Mouse (Mus musculus): Measurements from ENCODE around the gene Dnajb2. TPM values are rescaled to one million over a fixed set of nuclear protein-coding genes. Genes with fewer than 3 reads are reported as not detected.

The Dnajb2 gene
- polyA plus RNA-seq, 2 experiments = 22.4 to 41.9 TPM

GRCm38 (mm10) chr1:75219078-75219477 is 17.1 kb upstream of the Dnajb2 start:
- H3K27ac ChIP-seq (replicated peaks; ENCODE audit: low read depth, low read length) = no peak overlapping the region
- peaks cover 32% of the 10 kb centered on the region for H3K27me3 ChIP-seq (ENCODE audit: control insufficient read depth, insufficient read depth, low read length)
- peak; percentile 72 for DNase-seq (ENCODE audit: low spot score)
- H3K9me3 ChIP-seq (ENCODE audit: control insufficient read depth, low read length) = no peaks in the 10 kb centered on the region
- peak; percentile 41; the same call in 1 of the 2 replicates for TF ChIP-seq POLR2A (IDR thresholded peaks at IDR 0.05; ENCODE audit: borderline replicate concordance, extremely low read depth, insufficient read depth, insufficient read length)
- H3K4me2 ChIP-seq (replicated peaks; ENCODE audit: low read depth, low read length, severe bottlenecking) = peak overlapping the region; percentile 99
- peak overlapping the region; percentile 47; the same call in 1 of the 2 replicates for H3K9ac ChIP-seq (ENCODE audit: low read depth, low read length, severe bottlenecking)
- peak overlapping the region; percentile 53 for H3K4me3 ChIP-seq (replicated peaks; ENCODE audit: low read length)
- ATAC-seq (ENCODE audit: low FRiP score, low read depth) = peak; percentile 88
- peaks cover 13% of the 10 kb centered on the region for H3K4me1 ChIP-seq (ENCODE audit: control insufficient read depth, insufficient read depth, low read length)
- peaks cover 19% of the 10 kb centered on the region for H3K36me3 ChIP-seq (ENCODE audit: control insufficient read depth, insufficient read depth, low read length)
- 0% methylated on average over 24 of the region's 24 CpGs for WGBS

DNA sequence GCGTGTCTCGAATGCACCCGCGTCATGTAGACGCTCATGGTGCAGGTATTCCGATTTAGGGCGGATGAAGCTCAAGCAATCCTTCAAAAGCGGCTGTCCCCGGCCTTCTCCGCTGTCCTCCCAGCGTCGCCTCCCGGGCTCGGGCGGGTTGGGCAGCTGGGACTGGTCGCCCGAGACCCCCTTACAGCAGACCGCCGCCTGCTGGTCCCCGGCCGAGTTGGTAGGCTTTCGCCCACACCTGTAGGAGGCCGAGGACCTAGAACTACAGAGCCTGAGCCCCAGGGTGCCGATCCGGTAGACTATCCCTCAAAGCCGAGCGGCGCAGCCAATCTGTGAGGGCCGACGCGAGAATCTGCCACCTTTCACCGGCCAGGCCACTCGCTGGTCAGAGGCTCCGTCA is 16.7 kb upstream of the Dnajb2 start, which contains the start of gene Tuba4a:
Gene Tuba4a, minus strand, starts transcription at position 335 of the 400 bp plus-strand sequence.
- peak; percentile 39; the same call in 1 of the 2 replicates for ATAC-seq (ENCODE audit: low FRiP score, low read depth)

DNA sequence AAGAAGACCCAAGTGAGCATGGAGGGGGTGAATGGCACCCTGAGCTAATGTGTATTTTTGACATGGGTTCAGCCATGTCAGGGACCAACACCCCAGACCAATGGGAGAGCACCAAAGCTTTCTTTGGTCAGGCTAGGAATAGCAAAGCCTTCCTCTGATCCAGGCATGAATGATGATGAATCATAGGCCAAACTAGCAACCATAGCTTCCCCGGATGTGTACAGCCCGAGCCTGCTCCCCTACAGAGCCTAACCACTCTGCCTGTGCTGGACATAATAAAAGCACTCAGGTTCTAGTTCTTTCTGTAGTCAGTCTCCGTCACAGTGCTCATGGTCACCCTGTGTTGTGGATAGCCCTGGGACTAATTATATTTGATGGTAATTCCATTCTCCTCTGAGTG is 14.7 kb upstream of the Dnajb2 start:
- Histone ChIP-seq H3K9me3 (ENCODE audit: control insufficient read depth, low read length) (no peaks in the 10 kb centered on the region), H3K27ac (replicated peaks; ENCODE audit: low read depth, low read length) (no peak overlapping the region), H3K4me3 (replicated peaks; ENCODE audit: low read length) (no peak overlapping the region), H3K36me3 (ENCODE audit: control insufficient read depth, insufficient read depth, low read length) (no peaks in the 10 kb centered on the region), H3K27me3 (ENCODE audit: control insufficient read depth, insufficient read depth, low read length) (peaks cover 32% of the 10 kb centered on the region), H3K4me1 (ENCODE audit: control insufficient read depth, insufficient read depth, low read length) (peaks cover 13% of the 10 kb centered on the region), H3K9ac (ENCODE audit: low read depth, low read length, severe bottlenecking) (no peak overlapping the region), H3K4me2 (replicated peaks; ENCODE audit: low read depth, low read length, severe bottlenecking) (no peak overlapping the region)
- TF ChIP-seq POLR2A (IDR thresholded peaks at IDR 0.05; ENCODE audit: borderline replicate concordance, extremely low read depth, insufficient read depth, insufficient read length) = no peak
- 58% methylated on average over 3 of the region's 3 CpGs for WGBS
- ATAC-seq (ENCODE audit: low FRiP score, low read depth) = no peak
- no peak for DNase-seq (ENCODE audit: low spot score)

More for the DNA sequence above, 16.7 kb upstream of the Dnajb2 start, which contains the start of gene Tuba4a:
- Histone ChIP-seq H3K4me1 (ENCODE audit: control insufficient read depth, insufficient read depth, low read length) (peaks cover 13% of the 10 kb centered on the region), H3K9ac (ENCODE audit: low read depth, low read length, severe bottlenecking) (peak within 1 kb of the TSS; percentile 47), H3K4me2 (replicated peaks; ENCODE audit: low read depth, low read length, severe bottlenecking) (peak within 1 kb of the TSS; percentile 99), H3K4me3 (replicated peaks; ENCODE audit: low read length) (peak within 1 kb of the TSS; percentile 53), H3K27ac (replicated peaks; ENCODE audit: low read depth, low read length) (no peak within 1 kb of the TSS), H3K27me3 (ENCODE audit: control insufficient read depth, insufficient read depth, low read length) (peaks cover 32% of the 10 kb centered on the region), H3K9me3 (ENCODE audit: control insufficient read depth, low read length) (no peaks in the 10 kb centered on the region), H3K36me3 (ENCODE audit: control insufficient read depth, insufficient read depth, low read length) (peaks cover 14% of the 10 kb centered on the region)
- TF ChIP-seq POLR2A (IDR thresholded peaks at IDR 0.05; ENCODE audit: borderline replicate concordance, extremely low read depth, insufficient read depth, insufficient read length) = no peak
- WGBS = under 1% methylated on average over 26 of the region's 34 CpGs
- DNase-seq (ENCODE audit: low spot score) = no peak

DNA sequence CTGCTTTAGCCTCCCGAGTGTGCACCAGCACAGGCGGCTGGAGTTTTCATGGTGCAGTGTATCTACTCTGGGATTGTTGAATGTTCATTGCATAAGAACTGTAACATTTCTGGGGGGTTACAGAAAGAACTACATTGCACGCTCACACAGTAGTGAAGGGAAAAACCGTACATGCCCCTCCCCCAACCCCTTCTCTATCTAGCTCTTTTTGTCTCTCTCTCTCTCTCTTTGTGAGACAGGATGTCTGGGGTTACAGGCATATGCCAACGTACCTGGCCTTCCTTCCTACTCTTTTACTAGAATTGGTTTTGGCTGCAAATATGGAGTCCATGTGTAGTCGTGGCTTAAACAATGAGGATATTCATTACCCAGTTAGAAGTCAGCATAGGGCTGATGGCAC is 13.3 kb upstream of the Dnajb2 start:
- H3K4me1 ChIP-seq (ENCODE audit: control insufficient read depth, insufficient read depth, low read length) = peaks cover 13% of the 10 kb centered on the region
- DNase-seq (ENCODE audit: low spot score) (no peak), ATAC-seq (ENCODE audit: low FRiP score, low read depth) (no peak)
- no peaks in the 10 kb centered on the region for H3K36me3 ChIP-seq (ENCODE audit: control insufficient read depth, insufficient read depth, low read length)
- no peak overlapping the region for H3K27ac ChIP-seq (replicated peaks; ENCODE audit: low read depth, low read length)
- H3K27me3 ChIP-seq (ENCODE audit: control insufficient read depth, insufficient read depth, low read length) = peaks cover 27% of the 10 kb centered on the region
- TF ChIP-seq POLR2A (IDR thresholded peaks at IDR 0.05; ENCODE audit: borderline replicate concordance, extremely low read depth, insufficient read depth, insufficient read length) = no peak
- H3K9me3 ChIP-seq (ENCODE audit: control insufficient read depth, low read length) = no peaks in the 10 kb centered on the region
- no peak overlapping the region for H3K9ac ChIP-seq (ENCODE audit: low read depth, low read length, severe bottlenecking)
- no peak overlapping the region for H3K4me3 ChIP-seq (replicated peaks; ENCODE audit: low read length)
- WGBS = 75% methylated on average over 6 of the region's 6 CpGs
- H3K4me2 ChIP-seq (replicated peaks; ENCODE audit: low read depth, low read length, severe bottlenecking) = no peak overlapping the region

- no peak for ATAC-seq (ENCODE audit: low FRiP score, low read depth)
- 63% methylated on average over 6 of the region's 6 CpGs for WGBS
- DNase-seq (ENCODE audit: low spot score) = no peak
- H3K27ac ChIP-seq (replicated peaks; ENCODE audit: low read depth, low read length) = no peak overlapping the region
- no peak for TF ChIP-seq POLR2A (IDR thresholded peaks at IDR 0.05; ENCODE audit: borderline replicate concordance, extremely low read depth, insufficient read depth, insufficient read length)
- H3K9ac ChIP-seq (ENCODE audit: low read depth, low read length, severe bottlenecking) = no peak overlapping the region
- peaks cover 21% of the 10 kb centered on the region for H3K27me3 ChIP-seq (ENCODE audit: control insufficient read depth, insufficient read depth, low read length)
- H3K4me3 ChIP-seq (replicated peaks; ENCODE audit: low read length) = no peak overlapping the region
- H3K9me3 ChIP-seq (ENCODE audit: control insufficient read depth, low read length) = no peaks in the 10 kb centered on the region
- H3K4me2 ChIP-seq (replicated peaks; ENCODE audit: low read depth, low read length, severe bottlenecking) = no peak overlapping the region
- peaks cover 8% of the 10 kb centered on the region; the same call in 1 of the 2 replicates for H3K4me1 ChIP-seq (ENCODE audit: control insufficient read depth, insufficient read depth, low read length)
- no peaks in the 10 kb centered on the region for H3K36me3 ChIP-seq (ENCODE audit: control insufficient read depth, insufficient read depth, low read length)
These were observed 12.7 kb upstream of the Dnajb2 start for GRCm38 (mm10) chr1:75223532-75223931.
